Mouse (Mus musculus) hindbrain, embryonic 10.5 days (tissue): Measurements from ENCODE around the gene Rbmxl1. TPM values are rescaled to one million over a fixed set of nuclear protein-coding genes. Genes with fewer than 3 reads are reported as not detected.
"Not testable (repeated sequence)": the region's sequence is repeated elsewhere in the genome, so short reads cannot be mapped to it uniquely, and the experiment has no call there.

Experiments used
- DNase-seq: peaks from one replicate; pipeline ENCODE4 v3.0.0-alpha.2; 2017; ENCODE audit warnings: low spot score
- H3K27ac ChIP-seq: fragments of 300-500 bp; sonication (generic); 2 replicates; pipeline ENCODE4 v1.5.1; 2016; ENCODE audit warnings: mild to moderate bottlenecking, moderate library complexity
- H3K27me3 ChIP-seq: fragments of 300-500 bp; sonication (generic); 2 replicates; pipeline ENCODE4 v1.6.1; 2016; ENCODE audit warnings: mild to moderate bottlenecking; ENCODE audit not compliant: poor library complexity, insufficient read depth, severe bottlenecking
- H3K36me3 ChIP-seq: fragments of 300-500 bp; sonication (generic); 2 replicates; pipeline ENCODE4 v1.6.1; 2016; ENCODE audit warnings: mild to moderate bottlenecking, moderate library complexity
- H3K4me1 ChIP-seq: fragments of 300-500 bp; sonication (generic); replicated peaks from 2 replicates; pipeline ENCODE4 v1.6.1; 2016; ENCODE audit warnings: mild to moderate bottlenecking
- H3K4me3 ChIP-seq: fragments of 300-500 bp; sonication (generic); 2 replicates; pipeline ENCODE4 v1.5.1; 2016; ENCODE audit warnings: mild to moderate bottlenecking, moderate library complexity
- H3K9me3 ChIP-seq: fragments of 300-500 bp; sonication (generic); 2 replicates; pipeline ENCODE4 v1.6.1; 2016; ENCODE audit warnings: mild to moderate bottlenecking, moderate library complexity
- WGBS: fragments of 180-500 bp; shearing (Covaris S2); methylation state at CpG from one replicate; pipeline ENCODE4 v1.1.7; 2016; 5-methylcytosine and 5-hydroxymethylcytosine counted together
- polyA plus RNA-seq: library from polyadenylated mRNA; unstranded; fragments of >200 nt; fragmentation: Nextera tagmentation; extraction: Ambion mirVana; gene quantifications from 2 replicates; pipeline ENCODE4 v1.2.1, GENCODE M21; 2016

Gene Rbmxl1
- 311 and 371 TPM in 2 replicates for polyA plus RNA-seq

DNA sequence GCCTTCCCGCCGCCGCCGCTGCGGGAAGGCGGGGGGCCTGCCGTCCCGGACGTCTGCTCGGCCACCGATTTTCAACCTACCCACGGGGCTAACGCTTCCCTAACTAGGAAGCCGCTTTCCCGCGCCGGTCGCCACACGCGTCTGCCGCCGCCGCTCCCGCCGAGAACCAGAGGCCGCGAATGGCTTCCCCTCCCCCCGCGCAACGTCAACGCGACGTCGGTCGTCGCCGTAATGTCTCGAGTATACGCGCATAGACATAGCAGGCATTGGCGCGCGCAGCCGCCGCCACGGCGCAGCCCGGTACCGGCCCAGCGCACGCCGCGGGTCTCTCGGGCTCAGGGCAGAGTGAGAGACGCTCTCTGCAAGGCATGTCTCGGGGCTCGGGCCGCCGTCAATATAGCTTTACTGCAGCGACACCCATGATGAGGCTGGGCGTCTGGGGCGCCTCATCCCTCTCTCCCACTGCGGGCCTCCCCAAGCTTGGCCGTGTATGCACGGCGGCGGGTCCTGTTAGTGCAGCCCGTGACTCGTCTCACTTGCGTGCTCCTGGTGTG is at the start of gene Rbmxl1:
Gene Rbmxl1 (minus strand): TSS at position 180 of the 554 bp plus-strand sequence.
- peak within 1 kb of the TSS; percentile 77 for H3K4me3 ChIP-seq
- under 1% methylated on average over 70 of the region's 70 CpGs for WGBS
- DNase-seq, result peak; percentile 91
- no peaks in the 10 kb centered on the region for H3K27me3 ChIP-seq
- peak within 1 kb of the TSS; percentile 100 for H3K27ac ChIP-seq
- peaks cover 18% of the 10 kb centered on the region for H3K4me1 ChIP-seq
- peaks cover 44% of the 10 kb centered on the region for H3K36me3 ChIP-seq
- peaks cover 4% of the 10 kb centered on the region; the same call in 1 of the 2 replicates for H3K9me3 ChIP-seq

DNA sequence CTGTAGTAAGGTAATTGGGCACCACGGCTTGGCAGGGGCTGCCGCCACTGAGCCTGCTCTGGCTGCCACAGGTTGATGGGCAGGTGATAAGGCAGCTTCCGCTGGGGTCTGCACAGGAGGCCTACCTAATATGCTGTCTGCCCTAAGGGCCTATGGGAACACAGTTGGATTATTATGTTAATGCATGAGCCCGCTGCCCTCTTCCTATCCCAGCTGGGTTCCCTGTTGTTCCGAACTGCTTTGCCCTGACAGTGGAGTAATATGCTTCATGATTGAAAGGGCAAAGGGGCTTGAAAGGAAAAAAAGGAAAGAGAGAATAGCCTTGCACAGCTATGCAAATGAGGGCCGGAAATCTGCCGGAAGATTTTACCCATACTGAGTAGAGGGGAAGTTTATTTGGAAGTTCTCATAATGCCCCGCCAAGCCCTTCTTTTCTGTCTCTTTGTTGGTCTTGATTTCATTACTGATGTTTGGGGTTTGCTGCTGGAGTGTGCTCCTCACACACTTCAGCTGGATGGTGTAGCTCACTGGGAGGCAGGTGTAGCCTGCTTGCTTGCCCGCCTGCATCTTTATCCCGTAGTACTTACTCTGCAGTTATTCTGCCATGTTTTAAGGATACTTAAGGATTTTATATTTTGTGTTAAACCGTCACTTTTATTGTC is 48.2 kb upstream of the Rbmxl1 start:
- Histone ChIP-seq H3K36me3 (peaks cover 10% of the 10 kb centered on the region), H3K27me3 (no peaks in the 10 kb centered on the region), H3K4me3 (peak overlapping the region; percentile 1), H3K27ac (peak overlapping the region; percentile 74), H3K4me1 (peaks cover 36% of the 10 kb centered on the region), H3K9me3 (peaks cover 4% of the 10 kb centered on the region; the same call in 1 of the 2 replicates)
- WGBS, result 28% methylated on average over 11 of the region's 11 CpGs
- peak; percentile 61 for DNase-seq

DNA sequence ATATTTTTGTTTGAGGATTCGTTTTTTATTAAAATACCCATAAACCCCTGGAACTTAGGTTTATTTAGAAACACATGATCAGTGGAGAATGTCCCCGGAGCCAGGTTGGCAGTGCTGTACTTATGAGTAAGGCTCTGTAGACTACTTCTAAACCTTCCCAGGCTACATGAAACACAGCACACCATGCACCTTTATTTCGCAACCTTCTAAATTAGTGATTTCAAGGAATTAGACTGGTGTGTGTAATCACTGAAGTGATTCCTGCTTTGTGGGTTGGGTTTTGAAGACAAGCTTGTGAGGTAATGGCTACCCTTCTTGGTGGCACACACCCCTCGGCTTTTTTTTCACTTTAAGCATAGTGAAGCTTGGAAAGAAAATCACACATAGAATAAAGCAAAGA is 47.1 kb upstream of the Rbmxl1 start:
- DNase-seq, result no peak
- peaks cover 7% of the 10 kb centered on the region; the same call in 1 of the 2 replicates for H3K36me3 ChIP-seq
- WGBS, result 87% methylated on average over 4 of the region's 4 CpGs
- peaks cover 39% of the 10 kb centered on the region for H3K4me1 ChIP-seq
- 0 out of 2 replicates have a peak overlapping the region, but pooled peaks have one; percentile 35 for H3K27ac ChIP-seq
- no peaks in the 10 kb centered on the region for H3K27me3 ChIP-seq
- no peaks in the 10 kb centered on the region for H3K9me3 ChIP-seq
- H3K4me3 ChIP-seq, result no peak overlapping the region

DNA sequence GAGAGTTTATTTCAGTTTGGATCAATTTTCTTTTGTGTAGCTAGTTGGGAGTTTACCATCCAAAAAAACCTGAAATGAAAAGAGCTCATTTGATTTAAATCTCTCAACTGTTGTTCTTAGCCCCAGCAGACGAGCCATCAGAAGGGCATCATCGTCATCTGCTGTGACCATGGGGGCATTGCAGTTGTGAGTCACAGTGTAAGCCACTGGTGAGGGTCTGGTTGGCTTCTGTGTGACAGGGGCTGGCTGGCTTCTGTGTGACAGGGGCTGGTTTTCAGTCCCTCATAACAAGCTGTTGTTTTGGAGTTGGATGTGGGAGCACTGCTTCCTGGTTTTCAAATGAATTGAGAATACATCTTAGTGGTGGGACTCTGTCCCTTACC is 42.0 kb upstream of the Rbmxl1 start:
- Histone ChIP-seq H3K4me3 (no peak overlapping the region), H3K27ac (peak overlapping the region; percentile 70), H3K9me3 (no peaks in the 10 kb centered on the region), H3K36me3 (peaks cover 7% of the 10 kb centered on the region; the same call in 1 of the 2 replicates), H3K27me3 (no peaks in the 10 kb centered on the region), H3K4me1 (peaks cover 28% of the 10 kb centered on the region)
- WGBS, result 56% methylated on average over 2 of the region's 2 CpGs
- DNase-seq, result no peak

DNA sequence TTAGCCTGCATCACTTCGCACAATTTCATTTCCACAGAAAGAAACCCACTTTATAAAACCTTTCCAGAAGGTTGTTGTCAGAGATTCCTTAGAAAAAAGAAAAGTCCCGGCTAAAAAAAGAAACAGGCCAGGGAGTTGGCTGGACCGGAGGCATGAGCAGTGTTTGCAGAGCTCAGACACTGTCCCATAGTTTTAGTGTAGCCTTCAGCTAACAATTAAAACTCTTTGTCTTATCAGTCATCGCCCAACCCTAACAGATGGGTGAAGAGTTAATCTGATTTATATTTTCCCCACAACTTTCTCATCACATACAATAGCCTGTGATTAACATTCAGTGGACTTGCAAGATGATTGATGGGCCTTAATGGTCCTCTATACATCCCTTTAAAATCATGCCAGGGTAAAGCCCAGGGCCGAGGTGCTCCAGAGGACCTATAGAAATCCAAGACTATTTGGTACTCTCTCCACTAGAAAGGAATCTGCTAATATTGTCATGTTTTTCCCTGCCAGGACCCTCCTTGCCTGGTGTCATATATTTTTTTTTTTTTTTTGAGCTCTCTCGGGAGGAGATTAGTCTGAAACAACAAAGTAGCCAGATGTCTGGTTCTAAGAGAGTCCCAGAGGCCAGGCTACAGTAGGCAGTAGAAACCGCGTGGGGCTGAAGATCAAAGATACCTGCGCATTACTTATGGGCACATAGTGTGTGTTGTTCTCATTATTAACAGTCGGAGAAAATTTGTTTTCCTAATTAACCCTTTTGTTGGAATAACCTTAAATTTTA is 41.5 kb upstream of the Rbmxl1 start:
- Histone ChIP-seq H3K9me3 (no peaks in the 10 kb centered on the region), H3K4me1 (peaks cover 31% of the 10 kb centered on the region), H3K36me3 (peaks cover 7% of the 10 kb centered on the region; the same call in 1 of the 2 replicates), H3K4me3 (no peak overlapping the region), H3K27ac (peak overlapping the region; percentile 70; the same call in 1 of the 2 replicates), H3K27me3 (no peaks in the 10 kb centered on the region)
- DNase-seq, result peak; percentile 15
- 53% methylated on average over 10 of the region's 10 CpGs for WGBS

DNA sequence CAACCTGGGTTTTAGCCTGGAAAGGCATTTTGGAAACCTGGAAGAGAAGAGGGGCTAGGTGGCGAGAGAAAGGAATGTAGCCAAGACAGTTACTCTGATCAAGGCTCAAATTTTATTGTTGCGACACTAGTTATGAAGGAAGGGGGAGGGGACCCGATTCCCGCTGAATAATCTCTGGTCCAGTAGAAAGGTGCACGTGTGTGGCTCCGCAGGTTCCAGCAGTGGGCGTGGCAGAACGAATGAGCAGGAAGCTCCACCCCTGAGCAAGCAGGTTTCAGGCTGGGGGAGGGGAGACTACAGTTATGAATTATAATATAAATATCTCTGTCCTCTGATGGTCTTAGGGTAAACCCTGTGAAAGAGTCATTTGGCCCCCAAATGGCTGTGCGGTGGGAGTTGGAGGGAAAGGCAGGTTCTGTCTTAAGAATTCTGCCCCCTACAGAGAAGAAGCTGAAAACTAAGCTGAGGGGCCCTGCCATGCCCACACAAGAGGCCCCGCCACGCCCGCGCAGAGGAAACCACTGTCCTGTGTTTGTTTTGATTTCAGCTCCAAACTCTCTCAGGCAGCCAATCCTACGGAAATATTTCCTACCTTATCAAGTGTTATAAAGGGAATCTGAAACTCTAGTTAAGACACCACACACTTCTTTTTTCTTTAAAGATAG is 36.6 kb upstream of the Rbmxl1 start:
- H3K4me3 ChIP-seq, H3K27me3 ChIP-seq, H3K9me3 ChIP-seq, H3K27ac ChIP-seq, DNase-seq: not testable (repeated sequence)
- Histone ChIP-seq H3K4me1 (peaks cover 23% of the 10 kb centered on the region), H3K36me3 (peaks cover 33% of the 10 kb centered on the region)
- WGBS, result 42% methylated on average over 10 of the region's 14 CpGs

DNA sequence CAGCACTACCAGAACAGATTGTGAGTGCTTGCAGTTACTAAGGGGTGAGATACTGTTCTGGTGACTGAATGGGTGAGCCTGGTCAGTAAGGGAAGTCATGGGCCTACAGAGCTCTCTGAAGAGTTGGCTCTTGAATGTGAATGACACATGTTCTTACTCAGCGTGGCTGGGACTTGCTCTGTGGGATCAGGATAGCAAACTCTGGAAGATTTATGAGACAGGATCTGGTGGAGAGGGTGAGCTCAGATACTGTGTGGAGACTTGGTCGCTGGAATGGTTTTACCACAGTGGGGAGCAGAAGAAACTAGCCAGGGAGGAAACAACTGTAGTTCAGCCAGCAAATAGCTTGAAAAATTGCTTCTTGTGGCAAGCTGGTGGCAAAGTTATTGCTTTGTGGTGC is 35.8 kb upstream of the Rbmxl1 start:
- H3K27ac ChIP-seq, result no peak overlapping the region
- no peak for DNase-seq
- WGBS, result 65% methylated on average over 2 of the region's 2 CpGs
- peaks cover 16% of the 10 kb centered on the region for H3K4me1 ChIP-seq
- no peaks in the 10 kb centered on the region for H3K27me3 ChIP-seq
- no peak overlapping the region for H3K4me3 ChIP-seq
- peaks cover 36% of the 10 kb centered on the region for H3K36me3 ChIP-seq
- H3K9me3 ChIP-seq, result no peaks in the 10 kb centered on the region

DNA sequence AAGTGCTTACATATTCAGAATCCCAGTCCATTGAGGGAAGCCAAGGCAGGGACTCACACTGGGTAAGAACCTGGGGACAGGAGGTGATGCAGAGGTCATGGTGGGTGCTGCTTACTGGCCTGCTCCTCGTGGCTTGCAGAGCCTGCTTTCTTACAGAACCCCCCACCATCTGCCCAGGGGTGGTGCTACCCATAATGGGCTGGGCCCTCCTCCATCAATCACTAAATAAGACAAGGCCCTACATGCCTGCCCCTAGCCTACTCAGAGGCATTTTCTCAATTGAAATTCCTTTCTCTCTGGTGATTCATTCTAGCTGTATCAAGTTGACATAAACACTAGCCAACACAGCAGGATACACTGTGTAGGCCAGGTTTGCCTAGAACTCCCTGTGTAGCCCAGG is 34.9 kb upstream of the Rbmxl1 start:
- DNase-seq, result no peak
- Histone ChIP-seq H3K36me3 (peaks cover 36% of the 10 kb centered on the region), H3K9me3 (no peaks in the 10 kb centered on the region), H3K4me1 (peaks cover 13% of the 10 kb centered on the region), H3K27me3 (no peaks in the 10 kb centered on the region), H3K4me3 (no peak overlapping the region), H3K27ac (no peak overlapping the region)
- 35% methylated on average over 1 of the region's 1 CpGs for WGBS

DNA sequence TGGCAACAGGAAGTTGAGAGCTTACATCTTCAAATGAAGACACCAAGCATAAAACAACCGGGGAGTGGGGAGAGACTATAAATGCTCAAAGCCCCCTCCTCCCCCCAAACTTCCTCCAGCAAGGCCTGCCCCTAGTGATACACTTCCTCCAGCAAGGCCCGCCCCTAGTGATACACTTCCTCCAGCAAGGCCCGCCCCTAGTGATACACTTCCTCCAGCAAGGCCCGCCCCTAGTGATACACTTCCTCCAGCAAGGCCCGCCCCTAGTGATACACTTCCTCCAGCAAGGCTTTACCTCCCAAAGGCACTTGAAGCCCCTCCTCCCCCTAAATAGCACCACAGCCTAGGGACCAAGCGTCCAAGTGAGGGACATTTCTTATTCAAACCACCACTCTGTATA is 34.0 kb upstream of the Rbmxl1 start:
- not testable (repeated sequence) for H3K9me3 ChIP-seq, H3K27ac ChIP-seq, H3K27me3 ChIP-seq, H3K4me3 ChIP-seq, DNase-seq
- 95% methylated on average over 6 of the region's 6 CpGs for WGBS
- Histone ChIP-seq H3K36me3 (peaks cover 46% of the 10 kb centered on the region), H3K4me1 (peaks cover 17% of the 10 kb centered on the region)

DNA sequence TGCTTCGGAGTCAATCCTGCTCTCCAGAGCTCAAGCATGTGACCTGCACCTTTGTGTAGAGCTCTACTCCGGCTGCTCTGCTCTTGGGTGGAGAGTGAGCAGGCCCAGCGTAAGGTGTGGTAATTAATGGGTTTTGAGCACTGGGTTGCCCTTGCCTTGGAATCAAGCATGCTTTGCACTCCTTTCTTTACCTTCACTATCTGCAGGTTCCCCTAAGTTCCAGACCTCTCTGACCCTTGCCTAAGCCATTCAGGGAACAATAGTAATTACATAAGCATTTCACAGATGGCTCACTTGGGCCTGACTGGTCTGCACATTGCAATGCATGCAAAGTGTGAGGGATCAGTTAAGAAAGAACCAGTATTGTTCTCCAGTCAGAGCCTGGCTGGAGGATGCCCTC is 29.1 kb upstream of the Rbmxl1 start:
- H3K27ac ChIP-seq, result no peak overlapping the region
- no peaks in the 10 kb centered on the region for H3K27me3 ChIP-seq
- peaks cover 52% of the 10 kb centered on the region for H3K36me3 ChIP-seq
- DNase-seq, result no peak
- H3K4me1 ChIP-seq, result 0 out of 2 replicates have a peak, but pooled peaks cover 7% of the 10 kb centered on the region
- 91% methylated on average over 3 of the region's 3 CpGs for WGBS
- no peak overlapping the region for H3K4me3 ChIP-seq
- H3K9me3 ChIP-seq, result no peaks in the 10 kb centered on the region

DNA sequence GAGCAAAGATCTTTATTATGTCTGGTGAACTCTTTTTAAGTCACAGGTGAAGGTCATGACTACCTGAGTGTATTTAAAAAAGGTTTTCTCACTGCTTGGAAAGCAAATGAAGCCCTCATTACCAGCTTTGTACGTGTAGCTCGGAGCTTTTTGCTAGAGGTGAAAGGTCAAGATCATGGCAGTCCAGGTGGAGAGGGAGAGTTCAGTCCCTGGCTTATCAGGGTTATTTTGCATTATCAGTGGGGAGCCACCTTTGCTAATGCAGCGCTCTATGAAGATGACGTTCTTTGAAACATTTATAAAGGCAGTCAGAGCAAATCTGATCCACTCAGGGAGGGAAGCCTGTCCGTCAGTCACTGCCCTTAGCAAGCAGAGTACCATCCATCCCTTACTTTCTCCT is 28.0 kb upstream of the Rbmxl1 start:
- Histone ChIP-seq H3K36me3 (peaks cover 50% of the 10 kb centered on the region), H3K27me3 (no peaks in the 10 kb centered on the region), H3K27ac (no peak overlapping the region), H3K4me1 (0 out of 2 replicates have a peak, but pooled peaks cover 7% of the 10 kb centered on the region), H3K4me3 (no peak overlapping the region), H3K9me3 (no peaks in the 10 kb centered on the region)
- DNase-seq, result no peak
- 87% methylated on average over 5 of the region's 5 CpGs for WGBS

DNA sequence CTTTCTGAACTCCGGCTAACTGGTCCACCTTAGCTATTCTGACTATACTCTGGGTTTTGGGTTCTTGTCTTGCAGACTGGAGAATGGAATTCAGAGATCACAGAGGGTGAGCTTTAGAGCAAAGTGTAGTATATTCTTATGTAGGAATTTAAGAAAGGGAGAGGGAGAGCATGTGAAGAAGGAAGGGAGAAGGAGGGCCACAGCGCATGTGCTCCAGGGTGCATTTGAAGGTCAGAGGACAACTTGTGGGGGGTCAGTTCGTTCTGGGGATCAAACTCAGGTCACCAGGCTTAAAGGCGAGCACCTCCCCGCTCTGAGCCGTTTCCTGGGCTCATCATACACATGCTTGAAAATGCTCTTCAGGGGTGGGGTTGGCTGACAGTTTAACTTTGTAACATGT is 25.3 kb upstream of the Rbmxl1 start:
- 89% methylated on average over 6 of the region's 6 CpGs for WGBS
- H3K4me3 ChIP-seq, result no peak overlapping the region
- H3K27me3 ChIP-seq, result no peaks in the 10 kb centered on the region
- no peak overlapping the region for H3K27ac ChIP-seq
- no peak for DNase-seq
- H3K36me3 ChIP-seq, result peaks cover 56% of the 10 kb centered on the region
- 0 out of 2 replicates have a peak, but pooled peaks cover 7% of the 10 kb centered on the region for H3K4me1 ChIP-seq
- H3K9me3 ChIP-seq, result no peaks in the 10 kb centered on the region
